22 mouse cellular contexts compared by ENCODE assay signal in the genomic region with DNA sequence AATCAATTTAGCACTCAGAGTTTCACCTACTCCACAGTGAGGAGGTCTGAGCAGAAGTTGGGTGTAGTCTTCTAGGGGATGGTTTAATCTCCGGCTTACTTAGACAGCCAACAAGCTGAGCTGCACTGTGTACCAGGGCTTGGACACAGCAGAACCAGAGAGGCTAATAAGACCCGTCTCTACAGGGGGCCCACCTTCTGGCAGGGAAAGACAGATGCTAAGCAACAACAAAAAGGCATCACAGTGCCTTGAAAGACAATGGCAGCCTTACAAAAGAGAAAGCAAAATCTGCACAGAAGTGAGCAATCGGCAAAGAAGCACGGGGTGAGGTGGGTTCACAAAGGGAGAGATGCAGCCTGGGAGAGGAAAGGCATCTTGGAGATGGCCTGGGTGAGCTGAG. TPM values are rescaled to one million over a fixed set of nuclear protein-coding genes. Genes with fewer than 3 reads are reported as not detected.
DNase-seq lines count a peak whose midpoint lies in the region; ATAC-seq and TF ChIP-seq lines count a peak whose summit lies in the region.
"Had no signal": no experiment of that assay in that cellular context is flagged by ENCODE, and none has a peak within 500 bp of the region (broad histone marks: within the 10 kb centered on the region; RNA-seq: fewer than 3 reads in every experiment).

No protein-coding gene starts in this region.

- no peak for TF ChIP-seq POLR2A in brain, embryonic 14.5 days (IDR thresholded peaks at IDR 0.05; ENCODE audit: borderline replicate concordance, extremely low read depth, insufficient read depth, insufficient read length, poor library complexity, severe bottlenecking)

- peak overlapping the region; percentile 69; the same call in 1 of the 2 replicates for H3K27ac ChIP-seq in heart, embryonic 15.5 days
- H3K27ac ChIP-seq in midbrain, embryonic 10.5 days (replicated peaks), result peak overlapping the region; percentile 2; the same call in 1 of the 2 replicates
- H3K27ac ChIP-seq in midbrain, embryonic 14.5 days (replicated peaks; ENCODE audit: low read depth, low read length), result no peak overlapping the region
- H3K27ac ChIP-seq in midbrain, embryonic 13.5 days, result peak overlapping the region; percentile 46
- H3K27ac ChIP-seq: embryonic facial prominence, embryonic 12.5 days; forebrain, embryonic 15.5 days; limb, embryonic 13.5 days; liver, embryonic 15.5 days; neural tube, embryonic 12.5 days; stomach, embryonic 15.5 days had no signal

- no peak overlapping the region for H3K9ac ChIP-seq in heart, embryonic 15.5 days
- no peak overlapping the region for H3K9ac ChIP-seq in midbrain, embryonic 14.5 days (replicated peaks; ENCODE audit: low read length)
- no peak overlapping the region for H3K9ac ChIP-seq in midbrain, embryonic 13.5 days (replicated peaks)
- H3K9ac ChIP-seq: embryonic facial prominence, embryonic 12.5 days; forebrain, embryonic 15.5 days; limb, embryonic 13.5 days; liver, embryonic 15.5 days; neural tube, embryonic 12.5 days; stomach, embryonic 15.5 days had no signal

- no peak overlapping the region for H3K4me2 ChIP-seq in heart, embryonic 15.5 days
- no peak overlapping the region for H3K4me2 ChIP-seq in midbrain, embryonic 14.5 days (ENCODE audit: low read length)
- H3K4me2 ChIP-seq in midbrain, embryonic 13.5 days (replicated peaks), result no peak overlapping the region
- H3K4me2 ChIP-seq: embryonic facial prominence, embryonic 12.5 days; forebrain, embryonic 15.5 days; limb, embryonic 13.5 days; liver, embryonic 15.5 days; neural tube, embryonic 12.5 days; stomach, embryonic 15.5 days had no signal

- WGBS in heart, embryonic 15.5 days, result 73% methylated on average over 4 of the region's 4 CpGs
- WGBS in midbrain, embryonic 10.5 days, result 20% methylated on average over 4 of the region's 4 CpGs
- 8% methylated on average over 4 of the region's 4 CpGs for WGBS in midbrain, embryonic 14.5 days
- 11% methylated on average over 4 of the region's 4 CpGs for WGBS in midbrain, embryonic 13.5 days

- peaks cover 28% of the 10 kb centered on the region for H3K4me1 ChIP-seq in heart, embryonic 15.5 days (replicated peaks)
- peaks cover 48% of the 10 kb centered on the region for H3K4me1 ChIP-seq in midbrain, embryonic 10.5 days
- peaks cover 16% of the 10 kb centered on the region for H3K4me1 ChIP-seq in midbrain, embryonic 14.5 days (ENCODE audit: control insufficient read depth, insufficient read depth, low read length)
- H3K4me1 ChIP-seq in midbrain, embryonic 13.5 days (replicated peaks), result peaks cover 41% of the 10 kb centered on the region

- no peak for ATAC-seq in heart, embryonic 15.5 days (replicated peaks; ENCODE audit: insufficient number of reproducible peaks, insufficient read depth, low FRiP score, low read depth)
- ATAC-seq in midbrain, embryonic 14.5 days (ENCODE audit: low FRiP score, low TSS enrichment), result no peak
- no peak for ATAC-seq in midbrain, embryonic 13.5 days
- ATAC-seq: forebrain, embryonic 15.5 days; intestine, embryonic 16.5 days had no signal

- H3K36me3 ChIP-seq in heart, embryonic 15.5 days, result no peaks in the 10 kb centered on the region
- no peaks in the 10 kb centered on the region for H3K36me3 ChIP-seq in midbrain, embryonic 10.5 days
- no peaks in the 10 kb centered on the region for H3K36me3 ChIP-seq in midbrain, embryonic 14.5 days (ENCODE audit: control insufficient read depth, insufficient read depth, low read length)
- H3K36me3 ChIP-seq in midbrain, embryonic 13.5 days, result no peaks in the 10 kb centered on the region
- H3K36me3 ChIP-seq: embryonic facial prominence, embryonic 12.5 days; forebrain, embryonic 15.5 days; limb, embryonic 13.5 days; liver, embryonic 15.5 days; neural tube, embryonic 12.5 days; stomach, embryonic 15.5 days had no signal

- no peak overlapping the region for H3K4me3 ChIP-seq in heart, embryonic 15.5 days
- H3K4me3 ChIP-seq in midbrain, embryonic 10.5 days, result no peak overlapping the region
- no peak overlapping the region for H3K4me3 ChIP-seq in midbrain, embryonic 14.5 days (replicated peaks; ENCODE audit: low read depth, low read length)
- H3K4me3 ChIP-seq in midbrain, embryonic 13.5 days (replicated peaks), result no peak overlapping the region
- H3K4me3 ChIP-seq: embryonic facial prominence, embryonic 12.5 days; forebrain, embryonic 15.5 days; layer of hippocampus, adult 2 months; limb, embryonic 13.5 days; liver, embryonic 15.5 days; neural tube, embryonic 12.5 days; stomach, embryonic 15.5 days had no signal

- H3K9me3 ChIP-seq in heart, embryonic 15.5 days (replicated peaks), result no peaks in the 10 kb centered on the region
- H3K9me3 ChIP-seq in midbrain, embryonic 10.5 days (replicated peaks), result no peaks in the 10 kb centered on the region
- no peaks in the 10 kb centered on the region; the same call in 1 of the 2 replicates for H3K9me3 ChIP-seq in midbrain, embryonic 14.5 days (ENCODE audit: control insufficient read depth, low read length)
- no peaks in the 10 kb centered on the region for H3K9me3 ChIP-seq in midbrain, embryonic 13.5 days
- H3K9me3 ChIP-seq: embryonic facial prominence, embryonic 12.5 days; forebrain, embryonic 15.5 days; limb, embryonic 13.5 days; liver, embryonic 15.5 days; neural tube, embryonic 12.5 days; stomach, embryonic 15.5 days had no signal

- no peak for DNase-seq in heart, adult 9 months (ENCODE audit: low spot score in 2 of 2)
- DNase-seq in midbrain, embryonic 10.5 days (ENCODE audit: low spot score), result no peak
- no peak for DNase-seq in midbrain, embryonic 14.5 days
- DNase-seq in brain, embryonic 14.5 days (ENCODE audit: low read depth), result peak; percentile 33
- DNase-seq in urinary bladder, postnatal 25 days (ENCODE audit: low spot score), result no peak
- DNase-seq: cerebellum, adult 11-12 months; heart, postnatal 14 days; kidney, postnatal 10 days; lung, postnatal 14 days; right cerebral cortex, postnatal 14 days; thymus, adult 2 months had no signal

- H3K27me3 ChIP-seq in heart, embryonic 15.5 days, result peaks cover 37% of the 10 kb centered on the region
- peaks cover 43% of the 10 kb centered on the region for H3K27me3 ChIP-seq in midbrain, embryonic 10.5 days (ENCODE audit: low read depth, poor library complexity, severe bottlenecking)
- H3K27me3 ChIP-seq in midbrain, embryonic 14.5 days (ENCODE audit: control insufficient read depth, insufficient read depth, low read length), result peaks cover 8% of the 10 kb centered on the region; the same call in 1 of the 2 replicates
- H3K27me3 ChIP-seq in midbrain, embryonic 13.5 days, result peaks cover 19% of the 10 kb centered on the region

- no peak for TF ChIP-seq CTCF in brain, embryonic 14.5 days (IDR thresholded peaks at IDR 0.05; ENCODE audit: borderline replicate concordance, extremely low read depth, insufficient read depth, insufficient read length)

RNA-seq across cellular contexts. Expression of a gene that starts 3.3 kb away (rescaled TPM):
- 1.4 and 2.1 TPM in 2 replicates for polyA plus RNA-seq in heart, embryonic 15.5 days (2015; fragmentation: Nextera tagmentation; extraction: Ambion mirVana)
- 2.1 and 2.6 TPM in 2 replicates for polyA plus RNA-seq in midbrain, embryonic 10.5 days (2016; fragmentation: Nextera tagmentation; extraction: Ambion mirVana)
- polyA plus RNA-seq in midbrain, embryonic 14.5 days (2014; fragmentation: Nextera tagmentation; extraction: Ambion mirVana), result 9.9 and 11.5 TPM in 2 replicates
- polyA plus RNA-seq in brain, embryonic 14.5 days (2012; rRNA removed), result 31.2 and 41.5 TPM in 2 replicates
- 13.3 and 14.8 TPM in 2 replicates for polyA plus RNA-seq in midbrain, embryonic 13.5 days (2015; fragmentation: Nextera tagmentation; extraction: Ambion mirVana)

RNA-seq across cellular contexts. Expression of a gene that starts 18.9 kb away (rescaled TPM):
- polyA plus RNA-seq in heart, embryonic 15.5 days (2015; fragmentation: Nextera tagmentation; extraction: Ambion mirVana), result 16.3 and 19.9 TPM in 2 replicates
- 13.5 and 14.0 TPM in 2 replicates for polyA plus RNA-seq in midbrain, embryonic 10.5 days (2016; fragmentation: Nextera tagmentation; extraction: Ambion mirVana)
- 16.0 and 21.7 TPM in 2 replicates for polyA plus RNA-seq in midbrain, embryonic 14.5 days (2014; fragmentation: Nextera tagmentation; extraction: Ambion mirVana)
- polyA plus RNA-seq in brain, embryonic 14.5 days (2012; rRNA removed), result 25.3 and 28.6 TPM in 2 replicates
- polyA plus RNA-seq in midbrain, embryonic 13.5 days (2015; fragmentation: Nextera tagmentation; extraction: Ambion mirVana), result 16.7 and 17.6 TPM in 2 replicates

RNA-seq across cellular contexts. Expression of a gene that starts 42.4 kb away (rescaled TPM):
- 0.16 and 1.3 TPM in 2 replicates for polyA plus RNA-seq in heart, embryonic 15.5 days (2015; fragmentation: Nextera tagmentation; extraction: Ambion mirVana)
- 26.4 and 38.3 TPM in 2 replicates for polyA plus RNA-seq in midbrain, embryonic 10.5 days (2016; fragmentation: Nextera tagmentation; extraction: Ambion mirVana)
- 57.6 and 61.6 TPM in 2 replicates for polyA plus RNA-seq in midbrain, embryonic 14.5 days (2014; fragmentation: Nextera tagmentation; extraction: Ambion mirVana)
- polyA plus RNA-seq in brain, embryonic 14.5 days (2012; rRNA removed), result 87.2 and 99.5 TPM in 2 replicates
- polyA plus RNA-seq in midbrain, embryonic 13.5 days (2015; fragmentation: Nextera tagmentation; extraction: Ambion mirVana), result 72.9 and 75.9 TPM in 2 replicates
- polyA plus RNA-seq: C2C12 had no signal

Comparison
In these comparisons a context has a peak if more than half of its experiments do, and no peak if none do; other contexts are left out.
1. RNA of a gene that starts 42.4 kb away (polyA plus RNA-seq): 87.2 to 99.5 TPM in brain, embryonic 14.5 days, 72.9 to 75.9 TPM in midbrain, embryonic 13.5 days, 57.6 to 61.6 TPM in midbrain, embryonic 14.5 days and 26.4 to 38.3 TPM in midbrain, embryonic 10.5 days; 0.16 to 1.3 TPM in heart, embryonic 15.5 days; every median in the first group is over 10 times any median in the second.